Mouse (Mus musculus) liver, adult 2 months (tissue): ENCODE data around the gene Frmpd4.

ENCODE experiments used
- CTCF ChIP-seq: fragments of 200-500 bp; IDR thresholded peaks from 2 replicates; pipeline ENCODE4 v1.5.1; 2011; ENCODE audit warnings: low read depth, low read length, control low read depth
- POLR2A ChIP-seq: fragments of 200-500 bp; IDR thresholded peaks from 2 replicates; pipeline ENCODE4 v1.6.1; 2011; ENCODE audit warnings: low read length, control low read depth; ENCODE audit not compliant: insufficient read depth; ENCODE audit errors: extremely low read depth

- TF ChIP-seq POLR2A: no peak
- no peak for TF ChIP-seq CTCF
Observed at GRCm38 (mm10) chrX:167828456-167828855, 748.6 kb downstream of the Frmpd4 start.
